Mouse (Mus musculus): ENCODE measurements around the gene Galntl6.

Gene Galntl6

DNA sequence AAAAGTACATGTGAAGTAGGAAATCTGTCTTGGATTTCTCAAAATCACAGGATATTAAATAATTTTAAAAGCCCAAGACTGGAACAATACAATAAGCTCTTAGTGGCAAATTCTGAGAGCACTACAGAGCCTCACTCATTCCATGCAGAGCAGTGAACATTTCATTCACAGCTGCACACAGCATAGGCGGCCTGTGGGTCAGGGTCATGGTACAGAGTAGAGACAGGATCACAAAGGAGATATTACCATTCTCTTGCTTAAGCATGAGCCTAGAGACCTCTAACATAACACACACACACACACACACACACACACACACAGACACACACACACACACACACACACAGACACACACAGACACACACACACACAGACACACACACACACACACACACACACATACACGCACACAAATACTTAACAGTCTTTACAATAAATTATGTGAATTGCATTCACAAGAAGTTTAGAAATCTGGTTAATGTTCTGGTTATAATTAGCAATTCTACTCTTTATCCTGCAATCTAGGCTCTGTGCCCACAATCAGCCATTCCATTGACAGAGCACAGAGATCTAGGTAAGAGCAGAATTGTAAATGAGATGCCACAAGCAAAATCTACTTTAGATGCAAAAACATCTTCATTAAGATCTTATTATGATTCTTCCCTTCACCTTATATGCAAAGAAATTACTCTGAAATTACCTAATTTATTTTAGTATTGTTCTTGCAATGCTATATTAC is 653.7 kb downstream of the Galntl6 start:
- DNase-seq (ENCODE audit: low spot score) = no peak

DNA sequence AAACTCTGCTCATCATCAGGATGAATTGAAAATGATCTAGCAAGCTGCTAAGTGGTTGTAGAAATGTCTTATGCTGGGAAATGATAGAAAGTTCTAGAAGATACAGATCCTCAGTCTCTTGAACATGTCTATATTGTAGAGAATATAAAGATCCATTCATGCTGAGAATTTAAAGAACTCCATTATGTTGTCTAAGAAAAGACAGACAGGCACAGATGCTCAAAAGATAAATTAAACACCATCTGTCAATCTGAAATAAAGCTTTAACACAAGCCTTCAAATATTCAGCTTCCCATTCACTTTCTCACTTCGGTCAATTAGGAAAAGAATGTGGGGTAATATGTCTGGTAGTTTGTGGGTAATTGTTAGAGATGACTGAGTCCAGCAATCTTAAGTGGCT is 658.8 kb downstream of the Galntl6 start:
- no peak for DNase-seq (ENCODE audit: low spot score)

DNA sequence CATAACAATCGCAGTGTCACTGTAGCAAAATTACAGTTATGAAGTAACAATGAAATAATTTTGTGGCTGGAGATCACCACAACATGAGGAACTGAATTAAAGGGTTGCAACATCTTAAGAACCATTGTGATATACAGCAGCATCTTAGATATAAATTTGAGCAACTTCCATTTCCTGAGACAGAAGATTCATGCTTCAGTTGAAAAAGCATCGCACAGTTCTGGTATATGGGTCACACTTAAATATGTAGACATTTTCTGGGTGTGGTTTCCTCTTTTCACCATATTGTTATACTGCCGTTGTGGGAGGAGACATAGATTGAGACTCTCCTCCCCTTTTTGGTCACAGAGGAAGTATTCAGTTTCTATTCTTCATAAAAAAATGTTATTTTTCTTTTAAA is 667.6 kb downstream of the Galntl6 start:
- DNase-seq (ENCODE audit: low spot score) = no peak

DNA sequence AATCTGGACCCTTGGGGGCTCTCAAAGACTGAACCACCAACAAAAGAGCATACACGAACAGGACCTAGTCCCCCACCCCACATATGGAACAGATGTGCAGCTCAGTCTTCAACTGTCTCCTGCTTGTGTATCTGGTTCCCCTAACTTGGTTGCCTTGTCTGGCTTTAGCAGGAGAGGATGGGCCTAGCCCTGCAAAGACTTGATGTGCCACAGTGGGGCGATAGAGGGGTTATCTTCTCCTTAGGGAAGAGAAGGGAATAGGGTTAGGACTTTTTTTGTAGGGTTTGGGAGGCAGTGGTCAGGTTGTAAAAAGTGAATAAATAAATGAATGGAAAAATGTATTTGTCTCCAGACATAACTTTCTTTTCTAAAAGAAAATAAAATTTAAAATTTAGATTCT is 678.2 kb downstream of the Galntl6 start:
- no peak for DNase-seq (ENCODE audit: low spot score)

DNA sequence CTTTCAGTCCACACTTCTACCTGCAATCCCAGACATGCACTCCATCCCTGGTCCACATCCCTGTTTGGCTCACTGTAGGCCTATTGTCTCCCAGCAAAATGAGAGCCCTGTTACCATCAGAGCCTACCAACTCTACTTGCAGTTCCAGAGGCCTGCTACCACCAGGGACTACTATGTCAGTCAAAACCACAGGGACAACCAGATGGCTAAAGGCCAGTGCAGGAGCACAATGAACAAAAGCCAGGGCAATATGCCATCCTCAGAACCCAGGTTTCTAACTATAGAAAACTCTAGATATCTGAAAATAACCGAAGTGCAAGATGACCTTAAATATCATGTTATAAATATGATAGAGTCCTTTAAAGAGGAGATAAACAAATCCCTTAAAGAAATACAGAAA is 683.7 kb downstream of the Galntl6 start:
- no peak for DNase-seq (ENCODE audit: low spot score)

DNA sequence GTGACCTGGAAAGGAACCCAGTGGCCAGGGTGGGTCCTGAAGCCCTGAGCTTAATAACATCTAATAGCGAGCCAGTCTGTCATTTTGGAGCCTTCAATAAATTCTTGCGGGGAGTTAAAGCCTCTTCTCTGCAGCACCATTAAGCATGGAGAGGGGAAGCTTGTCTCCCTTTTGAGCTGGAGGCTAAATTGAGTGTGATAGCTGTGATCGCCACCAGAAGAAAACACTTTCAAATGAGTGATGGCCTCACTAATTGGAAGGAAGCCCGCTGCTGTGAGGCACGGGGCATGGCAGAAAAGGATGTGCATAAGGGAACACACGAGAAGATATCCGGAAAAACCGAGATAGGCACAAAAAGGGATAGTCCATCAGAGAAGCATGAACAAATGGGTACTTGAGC is 694.6 kb downstream of the Galntl6 start:
- DNase-seq (ENCODE audit: low spot score) = no peak

DNA sequence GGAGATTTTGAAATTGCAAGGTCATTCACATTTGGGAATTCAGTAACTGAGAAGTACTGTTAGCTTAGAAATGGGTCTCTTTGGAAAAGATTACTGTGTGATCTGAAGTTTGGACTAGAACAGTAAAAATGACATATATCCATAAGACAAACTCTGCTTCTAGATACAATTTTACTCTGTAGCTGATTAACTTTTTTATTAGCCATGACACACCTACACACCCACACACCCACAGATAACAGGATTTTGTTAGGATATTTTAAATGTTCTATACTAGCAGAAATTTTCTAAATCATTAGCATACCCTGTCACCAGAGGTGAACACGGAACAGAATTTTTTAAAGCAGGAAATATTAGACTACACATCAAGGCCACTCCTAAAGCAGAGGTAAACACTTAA is 722.7 kb downstream of the Galntl6 start:
- DNase-seq (ENCODE audit: low spot score) = no peak

DNA sequence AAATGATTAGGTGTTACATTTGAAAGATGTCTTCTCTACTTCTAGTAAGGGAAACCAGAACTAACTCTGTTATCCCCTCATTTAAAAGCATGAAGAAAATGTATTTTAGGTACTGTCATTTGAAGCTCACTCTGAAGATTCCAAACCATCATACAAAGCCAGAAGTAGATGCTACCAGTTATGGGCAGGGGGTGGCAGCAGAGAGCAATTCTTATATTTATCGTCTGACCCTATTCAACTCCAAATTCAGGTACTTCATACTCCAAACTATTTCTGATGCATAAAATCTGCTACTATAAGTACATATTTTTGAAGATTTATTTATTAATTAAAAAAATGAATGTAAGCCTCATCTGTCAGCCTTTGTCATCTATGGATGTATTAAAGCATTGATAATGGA is 765.5 kb downstream of the Galntl6 start:
- DNase-seq (ENCODE audit: low spot score) = no peak

DNA sequence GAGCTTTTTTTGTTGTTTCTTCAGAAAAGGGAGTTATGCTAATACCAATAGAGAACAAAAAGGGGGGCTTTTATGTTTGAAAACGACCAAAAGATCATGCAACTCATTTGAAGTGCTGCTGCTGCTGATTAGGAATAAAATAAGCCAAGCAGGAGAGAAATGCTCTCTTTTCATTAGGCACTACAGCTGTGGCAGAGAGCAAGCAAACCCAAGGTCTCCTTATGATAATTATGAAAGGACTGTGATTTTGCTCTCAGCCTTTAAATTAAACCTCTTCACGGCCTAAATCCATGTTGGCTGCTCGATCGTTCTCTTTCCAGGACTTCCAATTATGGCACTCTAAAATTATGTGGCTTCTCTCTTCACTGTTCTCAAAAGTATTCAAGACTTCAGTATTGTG is 825.7 kb downstream of the Galntl6 start:
- no peak for DNase-seq (ENCODE audit: low spot score)

DNA sequence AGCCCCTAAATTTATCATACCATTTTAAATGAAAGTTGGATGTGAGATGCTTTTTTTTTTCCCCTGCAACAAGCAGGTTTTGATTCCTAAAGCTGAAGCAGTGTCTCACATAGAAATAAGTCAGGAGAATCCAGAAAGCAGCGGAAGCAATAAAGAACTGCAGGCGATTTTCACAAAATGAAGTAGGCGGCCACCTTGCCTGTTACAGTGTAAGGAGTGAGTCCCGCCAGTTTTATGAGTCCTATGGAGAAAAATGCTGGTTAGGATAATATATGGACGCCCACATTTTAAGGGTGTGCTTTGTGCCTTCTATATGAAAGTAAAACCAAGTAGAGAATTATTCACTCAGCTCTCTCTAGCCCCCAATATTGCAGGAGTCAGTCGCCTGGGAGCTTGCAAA is 827.5 kb downstream of the Galntl6 start:
- DNase-seq (ENCODE audit: low spot score) = no peak

DNA sequence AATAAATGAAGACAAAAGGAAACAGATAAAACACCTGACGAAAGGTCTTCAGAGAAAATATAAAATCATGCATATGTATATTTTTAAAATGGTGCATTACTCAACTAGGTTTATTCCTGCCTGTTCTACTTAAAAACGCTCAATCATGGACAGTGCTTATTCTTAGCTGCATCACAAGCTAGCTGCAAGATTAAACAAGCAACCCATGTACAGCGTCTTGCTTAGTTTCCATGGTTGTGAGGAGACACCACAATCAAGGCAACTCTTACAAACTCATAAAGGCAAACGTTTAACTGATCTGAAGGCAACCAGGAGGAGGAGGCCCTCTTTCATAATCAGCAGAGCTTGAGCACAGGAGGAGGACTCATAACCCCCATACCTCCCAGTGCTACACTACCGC is 830.7 kb downstream of the Galntl6 start:
- no peak for DNase-seq (ENCODE audit: low spot score)

DNA sequence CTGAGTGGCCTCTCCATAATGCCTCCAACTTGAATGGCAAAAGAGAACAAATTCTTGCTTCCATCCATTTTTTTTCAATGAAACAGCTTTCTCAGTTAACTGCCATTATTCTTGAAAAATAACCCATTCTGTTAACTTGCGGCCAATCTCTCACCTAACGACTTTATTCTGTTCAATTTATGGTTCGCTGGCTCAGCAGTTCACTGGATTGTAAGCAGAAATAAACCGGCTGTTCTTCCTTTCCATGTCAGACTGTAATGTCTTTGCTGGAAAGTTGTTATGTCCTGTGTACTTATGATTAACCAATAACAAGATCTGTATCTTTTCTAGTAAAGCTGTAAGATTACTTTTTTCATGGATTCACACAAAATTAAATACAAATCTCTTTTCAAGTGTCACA is 837.8 kb downstream of the Galntl6 start:
- DNase-seq (ENCODE audit: low spot score) = no peak

DNA sequence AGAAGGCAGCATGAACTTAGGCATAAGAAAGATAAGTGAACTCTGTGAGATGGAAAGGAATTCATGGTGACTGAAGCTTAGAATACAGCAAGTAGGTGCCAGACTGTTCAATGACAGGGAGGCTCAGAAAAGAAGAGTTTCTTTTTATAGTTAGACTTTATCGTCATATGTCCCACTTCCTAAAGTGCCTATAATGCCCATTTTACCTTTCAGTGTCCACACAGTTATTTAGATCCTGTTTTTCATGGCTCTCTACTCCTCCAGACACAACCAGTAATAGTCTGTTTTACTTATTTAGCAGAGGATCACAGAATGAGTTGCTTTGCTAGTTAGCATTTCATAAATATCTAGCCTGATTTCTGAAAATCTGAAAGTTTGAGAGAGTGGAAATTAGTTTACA is 838.7 kb downstream of the Galntl6 start:
- DNase-seq (ENCODE audit: low spot score) = no peak

DNA sequence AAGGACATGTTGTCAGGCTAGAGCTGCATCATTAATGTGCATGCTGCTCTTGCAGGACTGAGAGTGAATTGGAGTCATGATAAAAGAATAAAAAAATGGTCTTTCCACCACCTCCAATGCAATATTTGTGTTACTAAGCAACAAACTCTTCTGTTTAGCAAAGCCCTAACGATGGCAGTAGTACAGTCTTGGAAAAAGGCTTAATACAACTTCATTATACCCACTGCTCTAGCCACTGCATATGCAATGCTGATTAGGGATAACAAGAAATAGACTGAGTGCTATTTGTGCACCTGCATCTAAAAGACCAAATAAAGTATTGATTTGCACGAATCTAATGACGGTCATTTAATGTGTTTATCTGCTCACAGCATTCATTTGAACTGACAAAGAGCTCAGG is 880.2 kb downstream of the Galntl6 start:
- DNase-seq (ENCODE audit: low spot score) = no peak

DNA sequence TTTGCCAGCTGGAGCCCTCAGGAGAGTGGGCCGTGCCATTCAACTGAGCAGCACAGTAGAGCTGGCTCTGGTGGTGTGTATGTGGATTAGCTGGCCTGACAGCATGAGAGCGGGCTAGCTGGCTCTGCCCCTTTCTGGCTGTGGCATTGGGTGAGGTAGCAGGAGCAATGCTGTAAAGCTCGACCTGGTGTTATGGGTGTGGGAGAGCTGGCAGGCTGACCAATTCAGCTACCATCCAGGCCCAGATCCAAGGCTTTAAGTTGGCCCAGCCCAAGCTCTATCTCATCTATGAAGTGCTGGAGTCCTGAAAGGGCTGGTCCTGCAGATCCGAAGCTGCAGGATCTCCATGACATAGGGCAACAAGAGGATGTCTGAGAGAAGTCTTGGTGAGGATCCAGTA is 886.9 kb downstream of the Galntl6 start:
- no peak for DNase-seq (ENCODE audit: low spot score)

DNA sequence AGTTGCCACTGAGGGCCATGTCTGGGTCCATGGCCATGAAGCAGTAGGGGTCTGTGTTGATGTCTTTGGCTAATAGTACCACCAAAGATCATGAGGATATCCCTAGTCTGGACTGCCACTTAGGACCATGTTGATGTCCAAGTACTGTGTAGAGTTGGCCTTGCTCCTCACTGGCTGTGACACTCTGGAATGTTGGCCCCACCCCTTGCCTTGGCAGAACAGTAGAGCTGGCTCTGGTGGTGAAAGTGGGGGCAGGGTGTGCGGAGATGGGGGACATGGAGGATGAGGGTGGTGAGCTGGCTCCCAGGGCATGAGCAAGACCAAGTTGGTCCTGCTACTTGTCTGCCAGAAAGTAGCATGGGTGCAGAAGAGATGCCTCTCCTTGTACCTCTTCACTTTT is 887.3 kb downstream of the Galntl6 start:
- no peak for DNase-seq (ENCODE audit: low spot score)

DNA sequence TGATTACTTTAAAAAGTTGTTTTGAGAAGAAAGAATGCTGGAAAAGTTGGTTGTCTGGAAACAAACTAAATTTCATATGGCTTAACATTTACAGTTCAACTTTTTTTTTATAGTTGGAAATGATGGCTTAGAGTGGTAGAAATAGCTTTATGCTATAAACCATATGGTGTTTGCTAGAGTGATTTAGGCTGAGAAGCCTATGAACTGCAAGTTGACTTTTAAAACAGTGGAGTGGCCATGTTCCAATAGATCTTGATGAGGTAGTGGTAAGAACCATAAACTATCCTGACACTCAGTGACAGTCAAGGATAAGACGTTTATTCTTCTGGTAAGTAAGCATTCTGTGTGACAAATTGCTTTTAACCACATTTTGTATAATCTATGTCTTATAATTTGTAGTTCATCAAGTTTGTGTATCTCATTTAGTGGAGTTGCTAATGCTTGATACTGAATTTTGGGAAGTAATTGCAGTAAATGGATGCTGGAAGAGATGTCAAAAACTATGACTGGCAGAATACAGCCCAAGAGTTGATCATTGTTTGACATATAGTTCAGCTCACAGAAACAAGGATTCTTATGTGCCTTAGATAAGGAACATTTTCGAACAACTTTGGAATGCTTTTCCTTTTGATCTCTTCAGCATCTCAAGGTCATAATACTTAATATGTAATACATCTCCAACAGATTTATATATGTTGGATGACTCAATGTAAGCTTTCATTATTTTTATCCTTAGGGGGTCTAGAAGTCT is 888.8 kb downstream of the Galntl6 start:
- no peak for DNase-seq (ENCODE audit: low spot score)

DNA sequence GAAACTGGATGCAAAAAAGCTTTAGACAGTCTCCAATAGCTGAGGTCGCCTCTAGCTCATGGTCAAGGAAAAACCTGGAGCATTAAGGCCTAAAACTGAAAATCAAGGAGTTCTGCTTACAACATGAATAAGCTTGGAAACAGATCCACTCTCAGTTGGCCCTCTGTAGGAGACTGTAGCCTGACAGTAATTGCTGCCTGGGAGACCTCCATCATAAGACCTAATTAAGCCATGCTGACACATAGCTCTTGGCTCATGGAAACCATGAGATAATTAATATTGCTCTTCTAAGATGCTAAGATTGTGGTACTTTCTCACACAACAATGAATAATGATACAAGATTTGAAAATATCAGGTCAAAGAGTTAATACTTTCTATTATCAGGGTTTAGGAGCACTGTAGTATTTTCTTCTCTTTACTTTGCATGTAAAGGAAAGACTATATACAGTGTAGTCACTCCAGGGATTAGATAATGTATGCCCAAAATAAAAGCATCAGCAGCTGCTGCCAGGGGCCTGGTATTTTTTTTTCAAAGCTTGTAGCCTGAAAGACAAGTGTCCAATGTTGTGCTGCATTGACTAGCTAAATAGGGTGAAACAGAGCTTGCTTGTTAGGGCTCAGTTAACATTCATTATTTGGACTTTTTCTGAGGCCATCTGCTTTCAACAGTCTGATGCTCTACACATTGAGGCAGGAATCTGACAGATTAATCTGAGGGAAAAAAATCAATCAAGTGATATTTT is 922.8 kb downstream of the Galntl6 start:
- DNase-seq (ENCODE audit: low spot score) = no peak

DNA sequence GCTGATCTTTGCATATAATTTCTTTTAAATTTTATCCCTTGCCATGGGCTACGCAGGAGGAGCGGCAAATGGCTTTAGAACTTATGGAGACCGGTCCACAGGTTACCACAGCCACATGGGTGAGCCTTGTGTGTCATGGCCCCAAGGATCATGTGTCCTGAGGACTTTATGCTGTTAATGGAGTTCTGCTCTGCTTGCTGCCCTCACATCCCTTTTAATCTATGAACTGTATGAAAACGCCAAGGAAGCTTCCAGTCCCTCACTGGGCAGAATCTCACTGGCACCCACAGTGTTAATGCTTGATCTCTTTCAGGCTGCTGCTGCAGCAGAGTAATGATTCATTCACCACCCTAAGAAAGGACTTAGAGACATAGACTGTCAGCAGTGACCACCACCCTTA is 935.1 kb downstream of the Galntl6 start:
- no peak for DNase-seq (ENCODE audit: low spot score)

DNA sequence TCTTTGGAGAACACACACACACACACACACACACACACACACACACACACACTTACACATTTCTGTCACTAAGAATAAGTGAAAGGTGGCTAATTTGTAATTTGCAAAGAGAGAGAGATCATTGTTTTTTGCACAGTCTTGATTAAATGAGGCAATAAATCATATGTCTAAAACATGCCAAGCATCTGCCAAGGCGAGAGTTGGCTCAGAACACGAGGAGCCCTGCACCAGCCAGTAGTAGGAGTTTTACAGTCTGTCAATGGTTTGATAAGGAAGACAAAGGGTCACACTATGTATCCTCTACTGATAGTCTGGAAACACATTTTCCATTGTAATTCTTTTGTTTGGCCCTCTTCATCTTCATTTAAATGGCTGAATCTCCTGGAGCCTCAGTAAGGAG is 938.3 kb downstream of the Galntl6 start:
- DNase-seq (ENCODE audit: low spot score) = no peak

DNA sequence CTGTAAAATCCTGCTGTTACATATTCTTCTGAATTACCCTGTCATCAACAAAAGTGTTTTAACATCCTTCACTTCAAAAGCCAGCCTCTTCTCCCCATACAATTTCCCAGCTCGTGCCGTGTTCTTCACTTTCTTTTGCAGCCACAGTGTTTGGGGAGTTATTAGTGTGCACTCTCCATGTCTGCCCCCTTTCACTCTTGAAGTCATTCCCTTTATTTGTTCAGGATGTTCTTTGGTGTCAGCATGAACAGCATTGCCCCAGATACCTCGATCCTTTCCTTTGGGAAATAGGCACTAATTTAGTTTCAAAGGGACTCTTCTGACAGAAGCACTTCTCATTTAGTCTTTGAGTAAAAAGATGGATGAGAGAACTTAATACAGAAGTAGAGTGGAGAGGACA is 939.6 kb downstream of the Galntl6 start:
- DNase-seq (ENCODE audit: low spot score) = no peak

DNA sequence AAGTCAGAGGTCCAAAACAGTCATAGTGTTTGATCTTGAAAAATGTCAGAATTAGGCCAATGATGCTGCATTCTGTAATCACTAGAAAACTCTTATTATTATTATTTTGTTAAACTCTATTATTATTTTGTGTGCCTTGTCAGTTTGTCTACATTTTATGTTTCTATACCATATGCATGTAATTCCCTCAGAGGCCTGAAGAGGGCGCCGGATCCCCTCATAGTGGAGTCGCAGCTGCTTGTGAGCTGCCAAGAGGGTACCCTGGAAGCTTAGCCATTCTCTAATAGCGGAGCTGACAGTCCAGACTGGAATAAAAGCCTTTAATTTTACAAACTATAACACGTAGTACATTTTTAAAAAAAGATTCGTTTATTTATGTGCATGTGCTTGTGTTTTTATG is 945.8 kb downstream of the Galntl6 start:
- DNase-seq (ENCODE audit: low spot score) = no peak

DNA sequence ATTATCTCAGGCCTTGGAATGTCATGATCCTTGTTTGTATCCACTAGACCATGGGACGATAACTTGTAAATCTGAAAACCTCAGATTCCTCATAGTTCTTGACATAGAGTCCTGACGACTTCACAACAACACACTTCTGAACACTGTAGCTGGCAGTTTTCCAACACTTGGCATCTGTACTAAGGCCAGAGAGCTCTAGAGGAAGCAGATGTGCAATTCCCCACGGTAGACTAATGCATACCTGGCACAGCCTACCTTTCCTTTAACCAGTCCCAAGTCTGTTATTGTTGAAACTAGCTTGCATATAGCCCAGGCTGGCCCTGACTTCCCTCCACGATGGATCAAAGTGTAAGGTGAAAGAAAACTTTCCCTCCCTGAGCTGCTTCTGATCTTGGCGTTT is 946.9 kb downstream of the Galntl6 start:
- no peak for DNase-seq (ENCODE audit: low spot score)

All from ovary, postnatal 10 days (tissue).